Mouse (Mus musculus) hindbrain, embryonic 14.5 days (tissue): ENCODE data around the gene Man2a1. TPM values are rescaled to one million over a fixed set of nuclear protein-coding genes. Genes with fewer than 3 reads are reported as not detected.

Experiments used
- ATAC-seq: fragments of 200-750 bp; cut with Nextera tagmentation; 2 replicates; pipeline ENCODE4 v1.8.0; 2017; ENCODE audit warnings: moderate number of reproducible peaks, mild to moderate bottlenecking, moderate TSS enrichment, moderate library complexity; ENCODE audit not compliant: low FRiP score
- DNase-seq: peaks from one replicate; pipeline ENCODE4 v3.0.0-alpha.2; 2015; ENCODE audit warnings: low spot score
- H3K27ac ChIP-seq: fragments of 300-500 bp; sonication (generic); 2 replicates; pipeline ENCODE4 v1.5.1; 2014; ENCODE audit warnings: mild to moderate bottlenecking, moderate library complexity
- H3K27me3 ChIP-seq: fragments of 300-500 bp; sonication (generic); 2 replicates; pipeline ENCODE4 v1.6.1; 2014; ENCODE audit warnings: mild to moderate bottlenecking, low read length, mixed read lengths; ENCODE audit not compliant: control insufficient read depth, insufficient read depth
- H3K36me3 ChIP-seq: fragments of 300-500 bp; sonication (generic); replicated peaks from 2 replicates; pipeline ENCODE4 v1.6.1; 2014; ENCODE audit not compliant: control insufficient read depth, insufficient read depth
- H3K4me1 ChIP-seq: fragments of 300-500 bp; sonication (generic); replicated peaks from 2 replicates; pipeline ENCODE4 v1.6.1; 2014; ENCODE audit warnings: antibody characterized with exemption, low read length, mixed read lengths; ENCODE audit not compliant: control insufficient read depth, insufficient read depth
- H3K4me2 ChIP-seq: fragments of 300-500 bp; sonication (generic); replicated peaks from 2 replicates; pipeline ENCODE4 v1.6.1; 2014; ENCODE audit warnings: mild to moderate bottlenecking, moderate library complexity
- H3K4me3 ChIP-seq: fragments of 300-500 bp; sonication (generic); replicated peaks from 2 replicates; pipeline ENCODE4 v1.5.1; 2014; ENCODE audit warnings: mild to moderate bottlenecking, low read length
- H3K9ac ChIP-seq: fragments of 300-500 bp; sonication (generic); 2 replicates; pipeline ENCODE4 v1.6.1; 2014
- H3K9me3 ChIP-seq: fragments of 300-500 bp; sonication (generic); 2 replicates; pipeline ENCODE4 v1.6.1; 2016; ENCODE audit warnings: low read length; ENCODE audit not compliant: control insufficient read depth
- WGBS: fragments of 180-500 bp; shearing (Covaris S2); extraction: QIAGEN DNeasy Blood & Tissue Kit; methylation state at CpG from one replicate; pipeline ENCODE4 v1.1.7; 2014; 5-methylcytosine and 5-hydroxymethylcytosine counted together
- polyA plus RNA-seq: library from polyadenylated mRNA; unstranded; fragments of >200 nt; fragmentation: Nextera tagmentation; extraction: Ambion mirVana; gene quantifications from 2 replicates; pipeline ENCODE4 v1.2.1, GENCODE M21; 2014

The Man2a1 gene
- polyA plus RNA-seq, 1 experiment from 2014 or later: 5.5 TPM

GRCm38 (mm10) chr17:64697277-64697831, 96.8 kb downstream of the Man2a1 start:
- no peak for ATAC-seq
- no peak for DNase-seq
- H3K9ac ChIP-seq: no peak overlapping the region
- H3K9me3 ChIP-seq: no peaks in the 10 kb centered on the region
- no peak overlapping the region for H3K4me2 ChIP-seq
- no peaks in the 10 kb centered on the region for H3K27me3 ChIP-seq
- H3K4me1 ChIP-seq: no peaks in the 10 kb centered on the region
- H3K36me3 ChIP-seq: no peaks in the 10 kb centered on the region
- H3K27ac ChIP-seq: no peak overlapping the region
- no peak overlapping the region for H3K4me3 ChIP-seq
- whole genome bisulfite sequencing: 56% methylated on average over 10 of the region's 10 CpGs

- Histone ChIP-seq H3K9me3 (no peaks in the 10 kb centered on the region), H3K4me1 (no peaks in the 10 kb centered on the region), H3K27ac (no peak overlapping the region), H3K36me3 (no peaks in the 10 kb centered on the region), H3K4me3 (no peak overlapping the region), H3K9ac (no peak overlapping the region), H3K27me3 (no peaks in the 10 kb centered on the region), H3K4me2 (no peak overlapping the region)
- no peak for DNase-seq
- no peak for ATAC-seq
- WGBS: 79% methylated on average over 8 of the region's 8 CpGs
These were observed 98.0 kb downstream of the Man2a1 start for GRCm38 (mm10) chr17:64698516-64698915.

- H3K9me3 ChIP-seq: no peaks in the 10 kb centered on the region
- H3K4me2 ChIP-seq: no peak overlapping the region
- no peak overlapping the region for H3K4me3 ChIP-seq
- H3K27me3 ChIP-seq: no peaks in the 10 kb centered on the region
- no peak overlapping the region for H3K27ac ChIP-seq
- H3K9ac ChIP-seq: no peak overlapping the region
- no peak for ATAC-seq
- WGBS: 80% methylated on average over 4 of the region's 4 CpGs
- DNase-seq: no peak
- H3K4me1 ChIP-seq: no peaks in the 10 kb centered on the region
- H3K36me3 ChIP-seq: no peaks in the 10 kb centered on the region
These were observed 103.2 kb downstream of the Man2a1 start for GRCm38 (mm10) chr17:64703649-64704230.

GRCm38 (mm10) chr17:64707529-64707928, 107.0 kb downstream of the Man2a1 start:
- Histone ChIP-seq H3K27ac (no peak overlapping the region), H3K36me3 (0 out of 2 replicates have a peak, but pooled peaks cover 2% of the 10 kb centered on the region), H3K9me3 (no peaks in the 10 kb centered on the region), H3K4me1 (no peaks in the 10 kb centered on the region), H3K9ac (no peak overlapping the region), H3K4me2 (no peak overlapping the region), H3K4me3 (no peak overlapping the region), H3K27me3 (no peaks in the 10 kb centered on the region)
- DNase-seq: no peak
- no peak for ATAC-seq
- 72% methylated on average over 6 of the region's 6 CpGs for WGBS

- Histone ChIP-seq H3K36me3 (peaks cover 16% of the 10 kb centered on the region; the same call in 1 of the 2 replicates), H3K27ac (no peak overlapping the region), H3K9me3 (no peaks in the 10 kb centered on the region), H3K9ac (no peak overlapping the region), H3K4me1 (no peaks in the 10 kb centered on the region), H3K27me3 (no peaks in the 10 kb centered on the region), H3K4me3 (no peak overlapping the region), H3K4me2 (no peak overlapping the region)
- ATAC-seq (0 out of 2 replicates have a peak, but pooled peaks have one; percentile 46), DNase-seq (peak; percentile 52)
- 79% methylated on average over 4 of the region's 4 CpGs for WGBS
These were observed 115.8 kb downstream of the Man2a1 start for GRCm38 (mm10) chr17:64716318-64716717.

- no peak overlapping the region for H3K9ac ChIP-seq
- whole genome bisulfite sequencing: 68% methylated on average over 5 of the region's 5 CpGs
- no peak overlapping the region for H3K4me2 ChIP-seq
- no peak for ATAC-seq
- H3K27me3 ChIP-seq: no peaks in the 10 kb centered on the region
- no peak for DNase-seq
- H3K27ac ChIP-seq: no peak overlapping the region
- no peaks in the 10 kb centered on the region for H3K9me3 ChIP-seq
- no peaks in the 10 kb centered on the region; the same call in 1 of the 2 replicates for H3K36me3 ChIP-seq
- no peak overlapping the region for H3K4me3 ChIP-seq
- no peaks in the 10 kb centered on the region for H3K4me1 ChIP-seq
These were observed 119.2 kb downstream of the Man2a1 start for GRCm38 (mm10) chr17:64719760-64720159.

GRCm38 (mm10) chr17:64721112-64721511, 120.6 kb downstream of the Man2a1 start:
- H3K27ac ChIP-seq: no peak overlapping the region
- H3K27me3 ChIP-seq: no peaks in the 10 kb centered on the region
- WGBS: 88% methylated on average over 5 of the region's 5 CpGs
- H3K9ac ChIP-seq: no peak overlapping the region
- no peaks in the 10 kb centered on the region; the same call in 1 of the 2 replicates for H3K36me3 ChIP-seq
- H3K9me3 ChIP-seq: no peaks in the 10 kb centered on the region
- DNase-seq (no peak), ATAC-seq (no peak)
- H3K4me3 ChIP-seq: no peak overlapping the region
- H3K4me1 ChIP-seq: no peaks in the 10 kb centered on the region
- no peak overlapping the region for H3K4me2 ChIP-seq

- Histone ChIP-seq H3K4me2 (no peak overlapping the region), H3K9ac (no peak overlapping the region), H3K4me1 (no peaks in the 10 kb centered on the region), H3K27me3 (no peaks in the 10 kb centered on the region), H3K9me3 (no peaks in the 10 kb centered on the region), H3K36me3 (no peaks in the 10 kb centered on the region), H3K4me3 (no peak overlapping the region), H3K27ac (no peak overlapping the region)
- no peak for DNase-seq
- no peak for ATAC-seq
- WGBS: 95% methylated on average over 1 of the region's 1 CpGs
These were observed 122.6 kb downstream of the Man2a1 start for GRCm38 (mm10) chr17:64723162-64723561.

- DNase-seq: no peak
- Histone ChIP-seq H3K4me3 (no peak overlapping the region), H3K9ac (no peak overlapping the region), H3K36me3 (no peaks in the 10 kb centered on the region), H3K27ac (no peak overlapping the region), H3K9me3 (no peaks in the 10 kb centered on the region), H3K27me3 (no peaks in the 10 kb centered on the region), H3K4me1 (no peaks in the 10 kb centered on the region), H3K4me2 (no peak overlapping the region)
- no peak for ATAC-seq
- WGBS: 89% methylated on average over 3 of the region's 3 CpGs
These were observed 124.7 kb downstream of the Man2a1 start for GRCm38 (mm10) chr17:64725214-64725613.
